Mouse (Mus musculus) embryonic facial prominence, embryonic 15.5 days (tissue): ENCODE measurements around the gene Dcaf1. TPM values are rescaled to one million over a fixed set of nuclear protein-coding genes. Genes with fewer than 3 reads are reported as not detected.

Experiments used
- ATAC-seq: fragments of 200-750 bp; cut with Nextera tagmentation; 2 replicates; pipeline ENCODE4 v1.8.0; 2017; ENCODE audit warnings: low read depth, moderate TSS enrichment; ENCODE audit not compliant: insufficient number of reproducible peaks, low FRiP score, low TSS enrichment
- H3K27ac ChIP-seq: fragments of 300-500 bp; sonication (generic); replicated peaks from 2 replicates; pipeline ENCODE4 v1.5.1; 2015; ENCODE audit warnings: mild to moderate bottlenecking, inconsistent platforms
- H3K27me3 ChIP-seq: fragments of 300-500 bp; sonication (generic); 2 replicates; pipeline ENCODE4 v1.6.1; 2015; ENCODE audit warnings: inconsistent platforms
- H3K36me3 ChIP-seq: fragments of 300-500 bp; sonication (generic); 2 replicates; pipeline ENCODE4 v1.6.1; 2015; ENCODE audit warnings: mild to moderate bottlenecking, inconsistent platforms
- H3K4me1 ChIP-seq: fragments of 300-500 bp; sonication (generic); 2 replicates; pipeline ENCODE4 v1.6.1; 2015; ENCODE audit warnings: inconsistent platforms
- H3K4me2 ChIP-seq: fragments of 300-500 bp; sonication (generic); replicated peaks from 2 replicates; pipeline ENCODE4 v1.6.1; 2015; ENCODE audit warnings: mild to moderate bottlenecking, inconsistent platforms
- H3K4me3 ChIP-seq: fragments of 300-500 bp; sonication (generic); replicated peaks from 2 replicates; pipeline ENCODE4 v1.5.1; 2015; ENCODE audit warnings: mild to moderate bottlenecking, inconsistent platforms
- H3K9ac ChIP-seq: fragments of 300-500 bp; sonication (generic); 2 replicates; pipeline ENCODE4 v1.6.1; 2015; ENCODE audit warnings: inconsistent platforms
- H3K9me3 ChIP-seq: fragments of 300-500 bp; sonication (generic); replicated peaks from 2 replicates; pipeline ENCODE4 v1.6.1; 2016; ENCODE audit warnings: inconsistent platforms
- WGBS: fragments of 180-500 bp; shearing (Covaris S2); methylation state at CpG from one replicate; pipeline ENCODE4 v1.1.7; 2015; 5-methylcytosine and 5-hydroxymethylcytosine counted together
- polyA plus RNA-seq: library from polyadenylated mRNA; unstranded; fragments of >200 nt; fragmentation: Nextera tagmentation; extraction: Ambion mirVana; gene quantifications from 2 replicates; pipeline ENCODE4 v1.2.1, GENCODE M21; 2015

The Dcaf1 gene
- polyA plus RNA-seq, 1 experiment from 2014 or later: 22.4 TPM

GRCm38 (mm10) chr9:106890496-106891240 is 69.0 kb downstream of the Dcaf1 start:
- no peak for ATAC-seq
- peaks cover 26% of the 10 kb centered on the region for H3K36me3 ChIP-seq
- WGBS: 58% methylated on average over 8 of the region's 8 CpGs
- H3K9ac ChIP-seq: peak overlapping the region; percentile 90
- no peaks in the 10 kb centered on the region for H3K27me3 ChIP-seq
- H3K9me3 ChIP-seq: no peaks in the 10 kb centered on the region
- H3K4me1 ChIP-seq: peaks cover 46% of the 10 kb centered on the region
- H3K27ac ChIP-seq: no peak overlapping the region
- H3K4me3 ChIP-seq: peak overlapping the region; percentile 94
- H3K4me2 ChIP-seq: peak overlapping the region; percentile 71

GRCm38 (mm10) chr9:106891341-106891741 is 69.7 kb downstream of the Dcaf1 start:
- peak overlapping the region; percentile 94 for H3K4me3 ChIP-seq
- 0% methylated on average over 17 of the region's 17 CpGs for WGBS

GRCm38 (mm10) chr9:106891829-106892551 is 70.3 kb downstream of the Dcaf1 start, which contains the start of gene Manf:
Gene Manf (minus strand): TSS chr9:106891979.
- peak; percentile 98 for ATAC-seq
- Histone ChIP-seq H3K36me3 (peaks cover 26% of the 10 kb centered on the region), H3K9ac (peak within 1 kb of the TSS; percentile 90), H3K4me2 (peak within 1 kb of the TSS; percentile 71), H3K4me3 (peak within 1 kb of the TSS; percentile 94), H3K27ac (peak within 1 kb of the TSS; percentile 97), H3K9me3 (no peaks in the 10 kb centered on the region), H3K4me1 (peaks cover 42% of the 10 kb centered on the region), H3K27me3 (no peaks in the 10 kb centered on the region)
- under 1% methylated on average over 59 of the region's 59 CpGs for WGBS

More at GRCm38 (mm10) chr9:106891341-106891741, 69.7 kb downstream of the Dcaf1 start:
- H3K4me1 ChIP-seq: peaks cover 42% of the 10 kb centered on the region
- H3K27ac ChIP-seq: peak overlapping the region; percentile 86
- H3K36me3 ChIP-seq: peaks cover 26% of the 10 kb centered on the region
- H3K4me2 ChIP-seq: peak overlapping the region; percentile 71
- no peaks in the 10 kb centered on the region for H3K9me3 ChIP-seq
- no peak for ATAC-seq
- H3K27me3 ChIP-seq: no peaks in the 10 kb centered on the region
- peak overlapping the region; percentile 90 for H3K9ac ChIP-seq

GRCm38 (mm10) chr9:106892552-106892875 is 70.8 kb downstream of the Dcaf1 start:
- peaks cover 26% of the 10 kb centered on the region for H3K36me3 ChIP-seq
- peaks cover 38% of the 10 kb centered on the region for H3K4me1 ChIP-seq
- H3K9ac ChIP-seq: peak overlapping the region; percentile 73
- no peak for ATAC-seq
- H3K4me3 ChIP-seq: peak overlapping the region; percentile 94
- H3K27me3 ChIP-seq: no peaks in the 10 kb centered on the region
- H3K9me3 ChIP-seq: no peaks in the 10 kb centered on the region
- under 1% methylated on average over 9 of the region's 9 CpGs for WGBS
- H3K4me2 ChIP-seq: peak overlapping the region; percentile 71
- peak overlapping the region; percentile 97 for H3K27ac ChIP-seq

GRCm38 (mm10) chr9:106893327-106893726 is 71.7 kb downstream of the Dcaf1 start:
- Histone ChIP-seq H3K4me2 (no peak overlapping the region), H3K36me3 (peaks cover 20% of the 10 kb centered on the region), H3K27ac (no peak overlapping the region), H3K9ac (no peak overlapping the region), H3K4me3 (no peak overlapping the region), H3K4me1 (peaks cover 32% of the 10 kb centered on the region), H3K9me3 (no peaks in the 10 kb centered on the region), H3K27me3 (no peaks in the 10 kb centered on the region)
- ATAC-seq: no peak
- 63% methylated on average over 3 of the region's 3 CpGs for WGBS

- Histone ChIP-seq H3K27ac (no peak overlapping the region), H3K4me2 (no peak overlapping the region), H3K9me3 (no peaks in the 10 kb centered on the region), H3K4me1 (no peaks in the 10 kb centered on the region), H3K36me3 (no peaks in the 10 kb centered on the region), H3K9ac (no peak overlapping the region), H3K4me3 (no peak overlapping the region), H3K27me3 (no peaks in the 10 kb centered on the region)
- WGBS: 81% methylated on average over 1 of the region's 1 CpGs
- no peak for ATAC-seq
These were observed 77.2 kb downstream of the Dcaf1 start for GRCm38 (mm10) chr9:106898901-106899300.

GRCm38 (mm10) chr9:106901596-106901995 is 79.9 kb downstream of the Dcaf1 start:
- ATAC-seq: no peak
- Histone ChIP-seq H3K4me1 (no peaks in the 10 kb centered on the region), H3K9me3 (no peaks in the 10 kb centered on the region), H3K9ac (no peak overlapping the region), H3K4me2 (no peak overlapping the region), H3K36me3 (no peaks in the 10 kb centered on the region), H3K27ac (no peak overlapping the region), H3K27me3 (no peaks in the 10 kb centered on the region), H3K4me3 (no peak overlapping the region)
- WGBS: 81% methylated on average over 7 of the region's 7 CpGs

- H3K27ac ChIP-seq: no peak overlapping the region
- H3K4me3 ChIP-seq: no peak overlapping the region
- H3K9me3 ChIP-seq: no peaks in the 10 kb centered on the region
- H3K4me1 ChIP-seq: no peaks in the 10 kb centered on the region
- WGBS: 64% methylated on average over 4 of the region's 4 CpGs
- H3K27me3 ChIP-seq: no peaks in the 10 kb centered on the region
- H3K4me2 ChIP-seq: no peak overlapping the region
- no peak for ATAC-seq
- no peak overlapping the region for H3K9ac ChIP-seq
- no peaks in the 10 kb centered on the region for H3K36me3 ChIP-seq
These were observed 81.6 kb downstream of the Dcaf1 start for GRCm38 (mm10) chr9:106903099-106903790.

GRCm38 (mm10) chr9:106903791-106904134 is 82.1 kb downstream of the Dcaf1 start:
- H3K9ac ChIP-seq: no peak overlapping the region
- H3K9me3 ChIP-seq: no peaks in the 10 kb centered on the region
- no peak for ATAC-seq
- no peak overlapping the region for H3K4me3 ChIP-seq
- no peaks in the 10 kb centered on the region for H3K27me3 ChIP-seq
- H3K36me3 ChIP-seq: no peaks in the 10 kb centered on the region
- WGBS: 5% methylated on average over 1 of the region's 1 CpGs
- H3K4me1 ChIP-seq: 0 out of 2 replicates have a peak, but pooled peaks cover 2% of the 10 kb centered on the region
- no peak overlapping the region for H3K4me2 ChIP-seq
- no peak overlapping the region for H3K27ac ChIP-seq

GRCm38 (mm10) chr9:106906597-106906996 is 84.9 kb downstream of the Dcaf1 start:
- Histone ChIP-seq H3K4me2 (no peak overlapping the region), H3K27ac (no peak overlapping the region), H3K9me3 (no peaks in the 10 kb centered on the region), H3K4me1 (0 out of 2 replicates have a peak, but pooled peaks cover 5% of the 10 kb centered on the region), H3K4me3 (no peak overlapping the region), H3K27me3 (no peaks in the 10 kb centered on the region), H3K9ac (no peak overlapping the region), H3K36me3 (no peaks in the 10 kb centered on the region)
- 84% methylated on average over 8 of the region's 8 CpGs for WGBS
- no peak for ATAC-seq

- Histone ChIP-seq H3K36me3 (no peaks in the 10 kb centered on the region), H3K4me2 (no peak overlapping the region), H3K9me3 (no peaks in the 10 kb centered on the region), H3K27me3 (no peaks in the 10 kb centered on the region), H3K9ac (no peak overlapping the region), H3K4me1 (0 out of 2 replicates have a peak, but pooled peaks cover 5% of the 10 kb centered on the region), H3K4me3 (no peak overlapping the region), H3K27ac (no peak overlapping the region)
- ATAC-seq: no peak
- WGBS: 73% methylated on average over 3 of the region's 3 CpGs
These were observed 86.5 kb downstream of the Dcaf1 start for GRCm38 (mm10) chr9:106908174-106908573.
